Comparison of ENCODE assay signal across 28 mouse cellular contexts in the genomic region with DNA sequence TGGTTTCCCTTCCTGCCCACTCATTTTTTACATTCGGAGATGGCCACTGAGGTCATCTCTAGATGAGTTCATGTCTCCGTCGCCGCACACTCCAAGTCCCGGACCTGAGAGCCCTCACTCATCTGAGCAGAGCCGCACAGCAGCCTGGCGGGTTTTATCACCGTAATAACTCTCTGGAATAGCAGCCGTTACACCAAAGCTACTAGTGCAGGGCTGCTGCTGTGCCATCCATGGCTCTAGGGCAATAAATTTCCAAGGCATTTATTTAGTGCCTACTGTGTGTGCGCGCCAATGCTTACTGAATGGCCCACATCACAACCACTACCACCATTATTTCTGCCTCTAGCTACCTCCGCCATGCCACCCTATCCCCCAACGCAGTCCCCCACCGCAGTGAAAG.
"Had no signal": no experiment of that assay in that cellular context is flagged by ENCODE, and none has a peak within 500 bp of the region (broad histone marks: within the 10 kb centered on the region; RNA-seq: fewer than 3 reads in every experiment).

No protein-coding gene starts in this region.

- H3K36me3 ChIP-seq: embryonic facial prominence, embryonic 10.5 days; embryonic facial prominence, embryonic 12.5 days; embryonic facial prominence, embryonic 13.5 days; embryonic facial prominence, embryonic 15.5 days; forebrain, embryonic 10.5 days; forebrain, embryonic 12.5 days; forebrain, embryonic 15.5 days had no signal

- ATAC-seq: forebrain, embryonic 13.5 days; forebrain, embryonic 14.5 days; forebrain, embryonic 15.5 days; forebrain, embryonic 16.5 days; forebrain, postnatal 0 days had no signal

- H3K9ac ChIP-seq: embryonic facial prominence, embryonic 12.5 days; embryonic facial prominence, embryonic 13.5 days; embryonic facial prominence, embryonic 15.5 days; forebrain, embryonic 12.5 days; forebrain, embryonic 13.5 days; forebrain, embryonic 15.5 days; forebrain, postnatal 0 days had no signal

- H3K27me3 ChIP-seq: embryonic facial prominence, embryonic 12.5 days; embryonic facial prominence, embryonic 13.5 days; forebrain, embryonic 15.5 days had no signal

- H3K4me1 ChIP-seq: embryonic facial prominence, embryonic 13.5 days; embryonic facial prominence, embryonic 15.5 days had no signal

- H3K4me3 ChIP-seq: embryonic facial prominence, embryonic 10.5 days; embryonic facial prominence, embryonic 12.5 days; embryonic facial prominence, embryonic 13.5 days; embryonic facial prominence, embryonic 15.5 days; erythroblast, embryonic 14.5 days; forebrain, embryonic 10.5 days; forebrain, embryonic 12.5 days; forebrain, embryonic 13.5 days; forebrain, embryonic 15.5 days; gastrocnemius, adult 2 months had no signal

- H3K27ac ChIP-seq: embryonic facial prominence, embryonic 10.5 days; embryonic facial prominence, embryonic 12.5 days; embryonic facial prominence, embryonic 13.5 days; embryonic facial prominence, embryonic 15.5 days; forebrain, embryonic 10.5 days; forebrain, embryonic 12.5 days; forebrain, embryonic 13.5 days; forebrain, embryonic 15.5 days; gastrocnemius, adult 2 months had no signal

- H3K4me2 ChIP-seq: embryonic facial prominence, embryonic 12.5 days; embryonic facial prominence, embryonic 13.5 days; embryonic facial prominence, embryonic 15.5 days; forebrain, embryonic 12.5 days; forebrain, embryonic 13.5 days; forebrain, embryonic 15.5 days had no signal

- DNase-seq: cerebellum, adult 18-20 months; cerebellum, adult 2 months; cerebellum, adult 8-10 months; cerebellum, adult 9-10 months; cerebellum, adult 9-11 months; cerebellum, postnatal 10 days; cerebellum, postnatal 14 days; cerebellum, postnatal 25 days; cerebellum, postnatal 36 days; embryo, embryonic 11 days; forebrain, postnatal 0 days; gastrocnemius, adult 2 months; gastrocnemius, postnatal 10 days; gastrocnemius, postnatal 14 days; gastrocnemius, postnatal 25 days; gastrocnemius, postnatal 36 days; heart, adult 11 months had no signal

- H3K9me3 ChIP-seq: embryonic facial prominence, embryonic 10.5 days; embryonic facial prominence, embryonic 12.5 days; embryonic facial prominence, embryonic 13.5 days; embryonic facial prominence, embryonic 15.5 days; forebrain, embryonic 10.5 days; forebrain, embryonic 12.5 days; forebrain, embryonic 15.5 days had no signal
